Mouse (Mus musculus) spleen, adult 2 months (tissue): Measurements from ENCODE around the gene Gprc5c. TPM values are rescaled to one million over a fixed set of nuclear protein-coding genes. Genes with fewer than 3 reads are reported as not detected.

Experiments
- DNase-seq, 2 experiments: peaks; one replicate each; pipeline versions ENCODE4 v3.0.0 to v3.0.0-alpha.2; 2012 to 2021; ENCODE audit warnings: low spot score in 2 of 2, low read depth in 1 of 2
- H3K27ac ChIP-seq: fragments of 200-500 bp; 2 replicates; pipeline ENCODE4 v1.5.1; 2012; ENCODE audit warnings: low read length, inconsistent platforms; ENCODE audit not compliant: insufficient read depth
- H3K27me3 ChIP-seq: fragments of 200-500 bp; 2 replicates; pipeline ENCODE4 v1.6.1; 2012; ENCODE audit warnings: mild to moderate bottlenecking, moderate library complexity, low read length, inconsistent platforms; ENCODE audit not compliant: control insufficient read depth, insufficient read depth
- H3K36me3 ChIP-seq: fragments of 200-500 bp; 2 replicates; pipeline ENCODE4 v1.6.1; 2012; ENCODE audit warnings: mild to moderate bottlenecking, low read length, inconsistent platforms; ENCODE audit not compliant: control insufficient read depth, insufficient read depth
- H3K4me1 ChIP-seq: fragments of 200-500 bp; 2 replicates; pipeline ENCODE4 v1.6.1; 2011; ENCODE audit warnings: inconsistent platforms; ENCODE audit not compliant: control insufficient read depth, insufficient read depth, insufficient read length
- H3K4me3 ChIP-seq: fragments of 200-500 bp; 2 replicates; pipeline ENCODE4 v1.5.1; 2011; ENCODE audit warnings: mild to moderate bottlenecking, inconsistent platforms; ENCODE audit not compliant: insufficient read depth, insufficient read length; ENCODE audit errors: extremely low read depth
- CTCF ChIP-seq: fragments of 200-500 bp; IDR thresholded peaks from 2 replicates; pipeline ENCODE4 v1.5.1; 2011; ENCODE audit warnings: mild to moderate bottlenecking, inconsistent platforms; ENCODE audit not compliant: insufficient read depth, insufficient read length, insufficient replicate concordance; ENCODE audit errors: extremely low read depth
- POLR2A ChIP-seq: fragments of 200-500 bp; IDR thresholded peaks from 2 replicates; pipeline ENCODE4 v1.6.1; 2011; ENCODE audit warnings: low read depth, low read length, inconsistent platforms
- WGBS: fragments of 180-500 bp; shearing (Covaris S2); methylation state at CpG from one replicate; pipeline ENCODE4 v1.1.7; 2018; 5-methylcytosine and 5-hydroxymethylcytosine counted together
- polyA plus RNA-seq: library from polyadenylated mRNA; depleted of rRNA; stranded (reverse); fragments of >200 nt; gene quantifications from 2 replicates; pipeline ENCODE4 v1.2.3, GENCODE M21; 2012

Gprc5c gene
- polyA plus RNA-seq, 1 experiment, result 9.5 TPM

DNA sequence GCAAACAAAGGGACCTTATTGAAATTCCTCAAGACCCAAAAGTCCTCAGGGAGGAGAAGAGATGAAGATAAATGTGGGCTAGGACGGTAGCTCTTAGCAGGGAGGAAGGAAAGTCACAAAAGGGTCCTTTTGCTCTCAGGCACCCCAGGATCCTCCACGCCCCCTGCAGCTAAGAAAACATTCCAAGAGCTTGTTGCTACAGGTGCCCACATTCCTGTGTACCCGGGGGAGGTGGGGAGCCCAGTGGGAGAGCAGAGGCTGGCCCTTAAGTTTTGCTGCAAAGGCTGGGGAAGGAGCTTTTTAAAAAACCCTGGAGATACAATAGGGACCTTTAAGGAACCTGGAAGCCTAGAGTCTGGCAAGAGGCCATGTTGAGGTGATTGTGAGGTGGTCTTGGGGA is 30.5 kb upstream of the Gprc5c start:
- Histone ChIP-seq H3K36me3 (no peaks in the 10 kb centered on the region), H3K27ac (no peak overlapping the region), H3K4me1 (peaks cover under 1% of the 10 kb centered on the region; the same call in 1 of the 2 replicates), H3K4me3 (no peak overlapping the region), H3K27me3 (no peaks in the 10 kb centered on the region)
- TF ChIP-seq POLR2A, result no peak
- no peak for TF ChIP-seq CTCF
- WGBS, result 85% methylated on average over 3 of the region's 3 CpGs
- no peak for DNase-seq

DNA sequence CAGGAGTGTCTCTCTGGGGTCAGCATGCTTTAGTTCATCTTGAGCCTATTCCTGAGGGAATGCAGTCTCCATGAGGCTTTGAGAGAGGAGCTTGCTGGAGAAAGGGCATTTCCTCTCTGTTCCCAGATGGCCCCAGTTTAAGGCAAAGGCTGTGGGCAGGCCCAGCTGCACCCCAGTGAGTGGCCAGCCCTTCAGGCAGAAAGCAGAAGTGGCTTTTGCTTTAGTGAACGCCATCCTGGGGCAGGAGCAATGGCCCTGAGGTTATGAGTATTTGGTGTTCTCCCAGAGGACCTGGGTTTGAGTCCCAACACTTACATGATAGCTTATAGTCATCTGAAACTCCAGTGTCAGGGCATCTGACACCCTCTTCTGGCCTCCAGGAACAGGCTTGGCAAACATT is 29.6 kb upstream of the Gprc5c start:
- H3K27ac ChIP-seq, result no peak overlapping the region
- WGBS, result 24% methylated on average over 1 of the region's 1 CpGs
- no peaks in the 10 kb centered on the region for H3K27me3 ChIP-seq
- DNase-seq, result no peak
- H3K4me3 ChIP-seq, result no peak overlapping the region
- TF ChIP-seq CTCF (no peak), POLR2A (no peak)
- H3K36me3 ChIP-seq, result no peaks in the 10 kb centered on the region
- no peaks in the 10 kb centered on the region; the same call in 1 of the 2 replicates for H3K4me1 ChIP-seq

DNA sequence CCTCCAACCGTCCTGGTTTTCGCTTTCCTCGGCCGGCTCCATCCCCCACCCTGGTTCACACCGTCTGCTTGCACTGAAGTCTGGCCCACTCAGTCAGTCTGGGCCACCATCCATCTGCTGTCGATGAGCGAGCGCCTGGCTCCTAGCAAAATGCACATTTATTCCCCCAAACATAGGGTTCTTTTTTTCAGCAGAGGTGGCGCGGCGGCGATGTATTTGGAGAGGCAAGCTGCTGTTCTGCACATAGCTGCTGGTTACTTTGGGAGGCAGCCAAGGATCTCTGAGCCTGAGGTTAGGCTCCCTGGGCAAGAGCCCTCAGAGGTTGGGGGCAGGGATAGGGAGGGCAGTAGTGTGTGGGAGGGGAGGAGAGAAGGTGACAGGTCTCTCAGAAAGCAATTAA is 28.2 kb upstream of the Gprc5c start:
- H3K4me1 ChIP-seq, result no peaks in the 10 kb centered on the region; the same call in 1 of the 2 replicates
- H3K4me3 ChIP-seq, result no peak overlapping the region
- no peak for TF ChIP-seq CTCF
- no peak for TF ChIP-seq POLR2A
- no peaks in the 10 kb centered on the region for H3K27me3 ChIP-seq
- H3K27ac ChIP-seq, result no peak overlapping the region
- H3K36me3 ChIP-seq, result no peaks in the 10 kb centered on the region
- no peak for DNase-seq
- whole genome bisulfite sequencing, result 93% methylated on average over 12 of the region's 12 CpGs

DNA sequence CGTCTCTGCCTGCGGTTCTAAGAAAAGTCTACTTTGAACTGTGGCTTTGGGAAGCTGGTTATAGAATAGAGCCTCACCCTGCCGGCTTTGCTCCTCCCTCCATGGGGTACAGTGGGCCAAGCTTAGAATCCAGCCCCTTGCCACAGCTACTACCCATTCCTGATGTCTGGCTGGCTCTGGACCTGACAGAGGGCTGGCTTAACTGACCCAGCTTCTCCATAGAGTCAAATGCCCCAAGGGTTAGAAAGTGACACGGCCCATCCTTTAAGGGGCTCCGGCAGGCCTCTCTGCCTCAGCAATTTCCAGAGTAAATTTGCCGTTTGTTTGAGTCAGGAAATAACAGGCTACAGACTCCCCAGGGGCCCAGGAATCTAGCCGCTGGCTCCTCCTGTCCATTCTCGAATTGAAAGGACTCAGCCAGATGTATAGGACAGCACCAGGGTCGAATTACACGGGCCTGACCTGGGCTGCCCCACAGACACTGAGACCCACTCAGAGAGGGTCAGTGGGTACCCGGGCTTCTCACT is 27.7 kb upstream of the Gprc5c start:
- no peaks in the 10 kb centered on the region for H3K36me3 ChIP-seq
- WGBS, result 71% methylated on average over 11 of the region's 11 CpGs
- no peak for TF ChIP-seq POLR2A
- TF ChIP-seq CTCF, result no peak
- no peaks in the 10 kb centered on the region for H3K27me3 ChIP-seq
- no peak for DNase-seq
- no peak overlapping the region for H3K27ac ChIP-seq
- no peak overlapping the region for H3K4me3 ChIP-seq
- no peaks in the 10 kb centered on the region; the same call in 1 of the 2 replicates for H3K4me1 ChIP-seq

DNA sequence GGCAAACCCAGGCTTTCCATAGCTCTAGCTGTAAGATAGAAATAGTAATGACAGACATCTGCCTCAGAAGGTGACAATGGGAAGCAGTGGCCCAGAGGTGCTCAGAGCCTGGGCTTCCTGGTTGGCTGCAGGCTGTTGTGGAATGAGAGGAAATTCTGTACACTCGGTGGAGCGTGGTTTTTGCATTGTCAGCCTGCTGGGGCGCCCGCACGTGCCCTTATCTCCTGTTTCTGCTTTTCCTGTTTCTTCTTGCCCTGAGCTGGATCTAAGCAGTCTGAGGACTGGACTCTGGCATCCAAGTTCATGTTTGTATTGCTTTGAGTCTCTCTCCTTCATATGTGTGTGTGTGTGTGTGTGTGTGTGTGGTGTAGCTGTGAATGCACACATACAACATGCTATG is 24.3 kb upstream of the Gprc5c start:
- DNase-seq, result no peak
- H3K4me3 ChIP-seq, result no peak overlapping the region
- 13% methylated on average over 5 of the region's 5 CpGs for WGBS
- TF ChIP-seq POLR2A (no peak), CTCF (no peak)
- H3K4me1 ChIP-seq, result no peaks in the 10 kb centered on the region; the same call in 1 of the 2 replicates
- no peaks in the 10 kb centered on the region for H3K36me3 ChIP-seq
- no peak overlapping the region for H3K27ac ChIP-seq
- no peaks in the 10 kb centered on the region for H3K27me3 ChIP-seq

DNA sequence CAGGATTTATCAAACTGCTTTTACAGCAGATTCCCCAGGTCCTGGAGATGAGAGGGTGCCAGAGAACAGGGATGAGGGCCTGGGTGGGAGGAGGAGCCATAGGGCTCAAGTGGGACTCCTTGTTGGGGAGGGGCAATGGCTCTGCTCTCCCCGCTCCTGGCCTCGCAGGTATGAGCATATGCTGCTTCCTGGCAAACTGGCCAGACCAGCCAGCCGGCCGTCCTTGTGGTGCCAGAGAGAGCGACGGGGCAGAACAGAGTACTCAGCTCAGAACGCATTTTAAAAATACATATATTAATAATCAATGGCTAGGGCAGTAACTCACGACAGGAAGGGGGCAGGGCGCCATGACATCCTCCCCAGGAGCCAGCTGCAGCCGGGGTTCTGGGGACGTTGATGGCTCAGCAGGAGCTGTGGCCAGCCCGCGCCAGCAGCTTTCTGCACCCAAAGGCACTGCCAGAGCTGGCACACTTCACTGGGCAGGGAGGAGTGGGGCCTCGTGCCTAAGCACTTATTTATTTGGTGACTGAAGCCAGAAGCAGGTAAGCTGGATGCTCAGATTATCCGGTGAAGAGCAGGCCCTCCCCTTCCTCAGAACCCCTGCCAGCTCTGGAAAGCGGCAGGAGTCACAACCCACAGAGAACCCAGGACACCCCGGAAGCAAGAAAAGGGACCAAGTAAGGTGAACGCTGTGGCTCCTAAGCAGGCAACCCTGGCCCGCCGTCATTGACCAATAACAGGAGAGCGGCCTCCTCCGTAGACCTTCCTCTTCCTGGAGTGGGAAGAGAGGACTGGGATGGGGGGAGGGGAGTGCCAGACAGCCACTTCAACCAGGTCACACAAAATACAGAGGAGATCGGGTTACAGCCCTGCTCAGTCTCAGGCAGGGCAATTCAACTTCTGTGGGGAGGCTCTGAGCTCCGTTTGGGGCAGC is 21.2 kb upstream of the Gprc5c start:
- Histone ChIP-seq H3K36me3 (no peaks in the 10 kb centered on the region), H3K4me3 (no peak overlapping the region; the same call in 1 of the 2 replicates)
- WGBS, result 24% methylated on average over 24 of the region's 24 CpGs

DNA sequence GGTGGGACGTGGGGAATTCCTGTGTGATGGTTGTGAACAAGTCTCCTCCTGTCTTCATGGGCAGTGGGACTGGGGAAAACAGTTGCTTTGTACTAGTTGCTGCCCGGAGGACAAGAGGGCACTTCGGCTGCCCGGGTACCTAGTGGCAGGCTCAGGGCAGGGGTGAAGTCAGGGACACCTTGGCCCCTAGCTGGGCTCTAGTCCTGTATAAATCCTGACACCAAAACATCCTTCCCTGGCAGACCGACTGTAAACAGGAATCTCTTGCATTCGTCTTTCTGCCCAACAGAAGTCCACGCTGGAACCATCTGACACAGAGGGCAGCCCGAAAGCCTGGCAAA is 20.5 kb upstream of the Gprc5c start:
- TF ChIP-seq CTCF, result no peak
- TF ChIP-seq POLR2A, result no peak
- H3K4me3 ChIP-seq, result no peak overlapping the region

More for the DNA sequence above, 21.2 kb upstream of the Gprc5c start:
- no peak for DNase-seq
- no peaks in the 10 kb centered on the region; the same call in 1 of the 2 replicates for H3K4me1 ChIP-seq
- no peaks in the 10 kb centered on the region for H3K27me3 ChIP-seq
- H3K27ac ChIP-seq, result no peak overlapping the region
- TF ChIP-seq CTCF, result no peak
- no peak for TF ChIP-seq POLR2A

More for the DNA sequence above, 20.5 kb upstream of the Gprc5c start:
- H3K36me3 ChIP-seq, result no peaks in the 10 kb centered on the region
- H3K27ac ChIP-seq, result no peak overlapping the region
- no peaks in the 10 kb centered on the region; the same call in 1 of the 2 replicates for H3K4me1 ChIP-seq
- no peak for DNase-seq
- no peaks in the 10 kb centered on the region for H3K27me3 ChIP-seq
- 78% methylated on average over 8 of the region's 8 CpGs for WGBS
